Mouse (Mus musculus) heart, postnatal 0 days (tissue): ENCODE data around the gene Zfp697.
"Not testable (repeated sequence)": the region's sequence is repeated elsewhere in the genome, so short reads cannot be mapped to it uniquely, and the experiment has no call there.

Experiments
- CTCF ChIP-seq: IDR thresholded peaks from 2 replicates; pipeline ENCODE4 v1.5.1; 2016; ENCODE audit warnings: antibody characterized with exemption, control low read depth, low read depth
- EP300 ChIP-seq: IDR thresholded peaks from 2 replicates; pipeline ENCODE4 v1.6.1; 2016; ENCODE audit warnings: antibody characterized with exemption, low read depth

DNA sequence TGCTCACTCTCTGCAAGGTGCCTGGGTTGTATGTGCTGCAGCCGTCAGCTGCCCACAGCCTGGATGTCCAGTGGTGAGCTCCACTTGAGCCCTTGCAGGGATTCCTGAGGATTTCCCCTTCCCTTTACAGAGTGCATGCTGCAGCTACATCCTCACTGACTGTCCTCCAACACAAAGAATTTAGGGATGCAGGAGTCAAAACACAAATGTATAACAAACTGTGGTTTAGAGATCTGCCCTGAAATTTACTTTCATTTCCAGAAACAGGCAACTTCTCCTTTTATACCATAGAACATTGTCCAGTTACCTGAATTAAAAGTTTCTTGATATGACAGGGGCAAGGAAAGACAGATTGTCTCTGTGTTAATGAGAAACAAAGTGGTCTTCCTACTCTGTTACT, 61.7 kb downstream of the Zfp697 start:
- not testable (repeated sequence) for TF ChIP-seq CTCF, EP300
